Mouse (Mus musculus) liver, postnatal 0 days (tissue): ENCODE measurements around the gene Syncrip.

Source experiments
- CTCF ChIP-seq: sonication (generic); IDR thresholded peaks from 2 replicates; pipeline ENCODE4 v1.5.1; 2016; ENCODE audit warnings: antibody characterized with exemption, low read depth
- EP300 ChIP-seq: IDR thresholded peaks from 2 replicates; pipeline ENCODE4 v1.6.1; 2016; ENCODE audit warnings: antibody characterized with exemption, low read depth, mild to moderate bottlenecking

DNA sequence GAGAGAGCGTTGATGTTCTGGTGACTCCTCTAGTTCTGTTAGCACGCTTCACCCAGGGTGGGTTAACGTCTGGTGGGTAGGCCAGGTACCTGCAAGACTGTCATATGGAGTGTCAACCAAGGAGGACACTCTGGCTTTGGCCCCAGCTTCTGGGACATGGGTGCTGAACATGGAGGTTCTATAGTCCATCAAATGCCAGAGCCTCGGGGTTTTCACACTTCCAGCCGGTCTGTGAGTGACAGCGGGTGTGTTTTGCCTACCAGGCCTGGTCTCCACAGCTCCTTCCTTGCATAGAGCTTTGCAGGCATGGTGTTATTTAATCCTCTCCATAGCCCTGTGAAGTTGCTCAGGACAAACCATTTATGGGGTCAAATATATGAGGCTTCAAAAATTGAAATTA lies 43.0 kb upstream of the Syncrip start:
- TF ChIP-seq CTCF (no peak), EP300 (no peak)
